Mouse (Mus musculus) forebrain, embryonic 14.5 days (tissue): Measurements from ENCODE around the gene Rere. TPM values are rescaled to one million over a fixed set of nuclear protein-coding genes. Genes with fewer than 3 reads are reported as not detected.
A peak's percentile ranks its signal among the peaks of the same experiment; 100 is the strongest.
"Not testable (repeated sequence)": the region's sequence is repeated elsewhere in the genome, so short reads cannot be mapped to it uniquely, and the experiment has no call there.

Experiments used
- ATAC-seq: fragments of 200-750 bp; cut with Nextera tagmentation; 2 replicates; pipeline ENCODE4 v1.8.0; 2017; ENCODE audit warnings: mild to moderate bottlenecking, moderate library complexity
- DNase-seq: peaks from one replicate; pipeline ENCODE4 v3.0.0-alpha.2; 2015; ENCODE audit warnings: low spot score
- H3K27ac ChIP-seq: fragments of 300-500 bp; sonication (generic); 2 replicates; pipeline ENCODE4 v1.5.1; 2014; ENCODE audit warnings: low read depth, mild to moderate bottlenecking, control low read depth, low read length, moderate library complexity
- H3K27me3 ChIP-seq: fragments of 300-500 bp; sonication (generic); replicated peaks from 2 replicates; pipeline ENCODE4 v1.6.1; 2014; ENCODE audit warnings: low read length, control low read depth, mixed read lengths; ENCODE audit not compliant: control insufficient read depth, insufficient read depth
- H3K36me3 ChIP-seq: fragments of 300-500 bp; sonication (generic); 2 replicates; pipeline ENCODE4 v1.6.1; 2014; ENCODE audit warnings: low read length, control low read depth; ENCODE audit not compliant: control insufficient read depth, insufficient read depth
- H3K4me1 ChIP-seq: fragments of 300-500 bp; sonication (generic); 2 replicates; pipeline ENCODE4 v1.6.1; 2014; ENCODE audit warnings: antibody characterized with exemption, low read length, control low read depth; ENCODE audit not compliant: control insufficient read depth, insufficient read depth
- H3K4me2 ChIP-seq: fragments of 300-500 bp; sonication (generic); 2 replicates; pipeline ENCODE4 v1.6.1; 2014; ENCODE audit warnings: mild to moderate bottlenecking, control low read depth, low read length
- H3K4me3 ChIP-seq: fragments of 300-500 bp; sonication (generic); 2 replicates; pipeline ENCODE4 v1.5.1; 2014; ENCODE audit warnings: low read depth, low read length, control low read depth
- H3K9ac ChIP-seq: fragments of 300-500 bp; sonication (generic); 2 replicates; pipeline ENCODE4 v1.6.1; 2014; ENCODE audit warnings: mild to moderate bottlenecking, low read length, control low read depth, moderate library complexity
- H3K9me3 ChIP-seq: fragments of 300-500 bp; sonication (generic); replicated peaks from 2 replicates; pipeline ENCODE4 v1.6.1; 2016; ENCODE audit warnings: low read length, control low read depth, mixed read lengths; ENCODE audit not compliant: control insufficient read depth
- WGBS: fragments of 180-500 bp; shearing (Covaris S2); extraction: QIAGEN DNeasy Blood & Tissue Kit; methylation state at CpG from one replicate; pipeline ENCODE4 v1.1.7; 2014; 5-methylcytosine and 5-hydroxymethylcytosine counted together
- polyA plus RNA-seq: library from polyadenylated mRNA; unstranded; fragments of >200 nt; fragmentation: Nextera tagmentation; extraction: Ambion mirVana; gene quantifications from 2 replicates; pipeline ENCODE4 v1.2.1, GENCODE M21; 2014

Rere gene
- polyA plus RNA-seq, 1 experiment from 2014 or later: 21.2 TPM

DNA sequence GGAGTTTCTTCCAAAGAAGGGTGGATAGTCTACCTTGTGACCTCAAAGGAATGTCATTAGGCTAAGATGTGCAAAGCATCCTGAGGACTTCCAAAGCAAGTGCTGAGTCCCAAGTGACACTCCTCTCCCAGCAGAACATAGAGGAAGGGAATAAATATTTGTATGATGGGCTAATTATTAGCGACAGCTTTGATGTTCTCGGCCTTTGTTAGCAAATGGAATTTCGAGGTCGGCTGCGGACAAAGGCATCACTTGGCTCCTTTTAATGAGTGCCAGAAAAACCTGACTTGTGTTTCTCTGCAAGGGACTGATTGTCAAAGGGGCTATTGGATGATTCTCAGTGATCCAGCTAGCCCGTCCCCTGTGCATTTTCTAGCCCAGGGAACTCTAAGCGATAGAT lies 21.3 kb upstream of the Rere start:
- Histone ChIP-seq H3K27ac (no peak overlapping the region), H3K36me3 (no peaks in the 10 kb centered on the region), H3K4me3 (no peak overlapping the region), H3K4me2 (no peak overlapping the region), H3K9ac (no peak overlapping the region), H3K9me3 (no peaks in the 10 kb centered on the region), H3K27me3 (no peaks in the 10 kb centered on the region), H3K4me1 (peaks cover 18% of the 10 kb centered on the region)
- 29% methylated on average over 7 of the region's 7 CpGs for WGBS
- no peak for DNase-seq
- no peak for ATAC-seq

DNA sequence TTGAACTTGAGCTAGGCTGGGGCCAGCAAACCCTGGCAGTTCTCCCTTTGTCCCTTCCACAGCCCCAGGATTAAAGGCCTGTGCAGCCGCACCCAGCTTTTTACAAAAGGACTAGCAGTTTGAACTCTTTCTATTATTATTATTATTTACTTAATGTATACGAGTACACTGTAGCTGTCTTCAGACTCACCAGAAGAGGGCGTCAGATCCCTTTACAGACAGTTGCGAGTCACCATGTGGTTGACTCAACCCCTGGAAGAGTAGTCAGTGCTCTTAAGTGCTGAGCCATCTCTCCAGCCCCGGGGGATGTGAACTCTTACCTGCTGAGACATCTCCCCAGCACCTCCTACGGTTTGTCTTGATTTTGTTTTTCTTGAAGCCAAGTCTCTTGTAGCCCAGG lies 20.7 kb upstream of the Rere start:
- Histone ChIP-seq H3K36me3 (no peaks in the 10 kb centered on the region), H3K27me3 (no peaks in the 10 kb centered on the region), H3K4me3 (no peak overlapping the region), H3K27ac (no peak overlapping the region), H3K9me3 (no peaks in the 10 kb centered on the region), H3K9ac (no peak overlapping the region), H3K4me2 (no peak overlapping the region), H3K4me1 (peaks cover 18% of the 10 kb centered on the region)
- 24% methylated on average over 6 of the region's 6 CpGs for WGBS
- peak; percentile 60 for DNase-seq
- no peak for ATAC-seq

DNA sequence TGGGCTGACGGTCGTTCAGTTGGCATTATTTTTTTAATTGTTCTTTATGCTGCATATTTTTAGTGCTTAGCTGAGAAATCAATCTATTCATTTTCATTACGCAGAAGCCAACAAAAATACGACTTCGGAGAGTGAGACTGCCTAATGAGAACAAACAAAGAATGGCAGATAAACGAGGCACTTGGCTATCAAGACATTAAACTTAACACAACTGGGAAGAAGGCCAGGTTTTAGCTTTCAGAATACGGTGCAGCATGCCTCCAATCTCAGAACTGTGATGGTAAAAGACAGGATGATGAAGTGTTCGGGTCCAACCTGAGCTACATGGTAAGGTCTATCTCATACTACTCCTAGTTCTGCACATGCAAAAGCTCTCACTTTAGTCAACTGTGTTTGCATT lies 19.1 kb upstream of the Rere start:
- Histone ChIP-seq H3K36me3 (no peaks in the 10 kb centered on the region), H3K4me2 (no peak overlapping the region), H3K4me3 (no peak overlapping the region), H3K27ac (no peak overlapping the region), H3K9me3 (no peaks in the 10 kb centered on the region), H3K9ac (no peak overlapping the region), H3K4me1 (peaks cover 15% of the 10 kb centered on the region), H3K27me3 (no peaks in the 10 kb centered on the region)
- DNase-seq (peak; percentile 52), ATAC-seq (no peak)
- whole genome bisulfite sequencing: 51% methylated on average over 8 of the region's 8 CpGs

DNA sequence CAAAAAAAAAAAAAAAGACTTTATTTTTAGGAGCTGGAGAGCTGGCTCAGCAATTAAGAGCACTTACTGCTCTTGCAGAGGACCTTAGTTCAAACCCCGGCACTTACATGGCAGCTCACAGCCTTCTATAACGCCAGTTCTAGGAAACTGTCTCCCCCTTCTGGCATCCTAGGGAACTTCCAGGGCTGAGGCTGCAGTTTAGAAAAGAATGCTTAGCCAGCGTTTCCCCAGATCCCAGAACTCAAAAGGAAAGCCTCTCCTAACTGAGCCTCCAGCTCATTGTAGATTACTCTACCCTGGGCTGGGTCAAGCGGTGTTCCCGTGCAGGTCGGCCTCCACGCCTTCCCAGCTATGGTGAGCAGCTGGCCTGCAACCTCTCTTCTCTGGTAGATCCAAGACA lies 16.5 kb upstream of the Rere start:
- H3K9ac ChIP-seq: no peak overlapping the region
- H3K27ac ChIP-seq: no peak overlapping the region
- no peak for ATAC-seq
- H3K9me3 ChIP-seq: no peaks in the 10 kb centered on the region
- no peaks in the 10 kb centered on the region for H3K36me3 ChIP-seq
- H3K4me1 ChIP-seq: no peaks in the 10 kb centered on the region
- DNase-seq: peak; percentile 42
- no peaks in the 10 kb centered on the region for H3K27me3 ChIP-seq
- no peak overlapping the region for H3K4me2 ChIP-seq
- no peak overlapping the region for H3K4me3 ChIP-seq
- WGBS: 55% methylated on average over 7 of the region's 7 CpGs

DNA sequence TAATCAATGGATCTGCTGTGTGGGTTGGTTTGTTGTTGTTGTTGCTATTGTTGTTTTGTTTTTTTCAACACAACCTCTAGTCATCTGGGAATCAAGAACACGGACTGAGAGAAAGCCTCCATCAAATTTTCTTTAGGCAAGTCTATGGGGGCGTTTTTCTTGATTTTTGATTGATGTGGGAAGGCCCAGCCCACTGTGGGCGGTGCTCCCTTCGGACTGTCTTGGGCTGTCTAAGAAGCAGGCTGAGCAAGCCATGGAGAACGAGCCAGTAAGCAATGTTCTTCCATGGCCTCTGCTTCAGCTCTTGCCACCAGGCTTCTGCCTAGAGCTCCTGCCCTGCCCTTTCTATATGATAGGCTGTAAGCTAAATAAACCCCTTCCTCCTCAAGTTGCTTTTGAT lies 16.0 kb upstream of the Rere start:
- Histone ChIP-seq H3K4me1 (no peaks in the 10 kb centered on the region), H3K9ac (no peak overlapping the region), H3K4me3 (no peak overlapping the region), H3K9me3 (no peaks in the 10 kb centered on the region), H3K4me2 (no peak overlapping the region), H3K27ac (no peak overlapping the region), H3K27me3 (no peaks in the 10 kb centered on the region), H3K36me3 (no peaks in the 10 kb centered on the region)
- DNase-seq (no peak), ATAC-seq (no peak)
- 63% methylated on average over 5 of the region's 5 CpGs for WGBS

DNA sequence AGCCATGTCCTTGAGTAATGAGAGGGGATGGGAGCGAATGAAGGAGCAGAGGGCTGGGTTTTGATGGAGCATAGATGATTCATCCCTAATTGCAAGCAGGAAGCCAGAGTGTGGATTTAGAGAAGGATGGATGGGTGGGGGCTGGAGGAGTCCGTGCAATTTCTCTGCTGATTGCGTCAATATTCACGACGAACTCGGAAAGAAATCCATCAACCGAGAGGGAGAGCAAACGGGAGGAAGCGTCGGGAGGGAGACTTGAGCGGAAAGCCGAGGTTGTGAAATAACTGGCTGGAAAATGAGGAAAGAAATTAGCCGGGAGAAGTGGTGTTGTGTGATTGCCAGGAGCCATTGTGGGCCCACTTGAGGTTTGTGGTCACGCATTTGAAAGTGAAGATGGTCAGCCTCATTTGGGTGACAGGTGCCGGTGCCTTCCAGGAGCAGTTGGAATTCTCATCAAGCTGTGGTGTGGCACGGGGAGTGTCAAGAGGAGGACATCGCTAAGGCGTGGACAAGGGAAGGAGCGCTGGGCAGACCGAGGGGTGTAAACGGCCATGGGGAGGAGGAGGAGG lies 14.7 kb upstream of the Rere start:
- no peak overlapping the region for H3K27ac ChIP-seq
- H3K4me2 ChIP-seq: no peak overlapping the region
- DNase-seq: no peak

DNA sequence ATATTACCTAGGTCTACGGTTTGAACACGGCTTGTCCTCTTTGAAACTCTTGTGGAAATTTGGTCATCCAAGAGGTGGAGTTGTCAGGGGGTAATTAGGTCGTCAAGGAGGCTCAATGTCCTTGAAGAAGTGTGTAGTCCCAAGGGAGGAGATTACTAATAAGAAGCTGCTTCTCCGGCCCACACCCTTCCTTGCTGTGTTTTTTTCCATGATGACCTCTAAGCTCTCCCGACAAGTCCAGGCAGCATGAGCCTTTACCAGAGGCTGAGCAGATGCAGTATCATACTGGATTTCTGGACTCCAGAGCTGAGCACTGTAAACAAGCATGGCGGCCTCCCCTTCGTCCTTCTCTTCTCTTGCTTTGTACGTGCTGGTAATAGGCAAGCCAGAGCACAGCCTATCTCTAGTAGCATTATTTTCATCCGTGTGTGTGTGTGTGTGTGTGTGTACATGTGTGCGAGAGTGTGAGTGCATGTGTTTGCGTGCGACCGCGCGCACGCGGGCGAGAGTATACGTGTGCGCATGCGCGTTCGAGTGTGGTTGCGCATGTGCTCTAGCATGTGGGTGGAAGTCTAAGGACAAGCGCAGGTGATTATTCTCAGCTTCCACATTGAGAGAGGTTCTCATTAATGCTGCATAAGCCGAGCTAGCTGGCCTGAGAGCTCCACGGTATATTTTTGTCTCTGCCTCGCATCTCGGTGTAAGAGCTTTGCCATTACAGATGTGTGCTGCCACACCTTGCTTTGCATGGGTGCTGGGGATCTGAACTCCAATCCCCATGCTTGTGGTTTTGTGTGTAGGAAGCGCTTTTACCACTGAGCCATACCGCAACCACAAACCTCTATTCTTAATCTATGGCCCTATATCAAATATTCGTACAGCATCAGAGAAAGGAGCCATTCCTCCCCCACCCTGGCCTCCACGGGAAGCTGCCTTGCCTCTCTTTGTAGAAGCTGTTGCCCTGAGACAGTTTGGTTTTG lies 12.5 kb upstream of the Rere start:
- H3K4me3 ChIP-seq: no peak overlapping the region
- 87% methylated on average over 33 of the region's 33 CpGs for WGBS
- no peak for DNase-seq
- no peak overlapping the region for H3K9ac ChIP-seq
- H3K36me3 ChIP-seq: no peaks in the 10 kb centered on the region
- H3K4me2 ChIP-seq: no peak overlapping the region
- peaks cover 10% of the 10 kb centered on the region for H3K4me1 ChIP-seq
- ATAC-seq: no peak
- no peaks in the 10 kb centered on the region for H3K27me3 ChIP-seq
- no peaks in the 10 kb centered on the region for H3K9me3 ChIP-seq
- no peak overlapping the region for H3K27ac ChIP-seq

More for the DNA sequence above, 14.7 kb upstream of the Rere start:
- no peak overlapping the region for H3K9ac ChIP-seq
- no peaks in the 10 kb centered on the region for H3K27me3 ChIP-seq
- no peaks in the 10 kb centered on the region for H3K36me3 ChIP-seq
- no peaks in the 10 kb centered on the region for H3K4me1 ChIP-seq
- no peaks in the 10 kb centered on the region for H3K9me3 ChIP-seq
- WGBS: 84% methylated on average over 21 of the region's 21 CpGs
- no peak overlapping the region for H3K4me3 ChIP-seq
- ATAC-seq: no peak

DNA sequence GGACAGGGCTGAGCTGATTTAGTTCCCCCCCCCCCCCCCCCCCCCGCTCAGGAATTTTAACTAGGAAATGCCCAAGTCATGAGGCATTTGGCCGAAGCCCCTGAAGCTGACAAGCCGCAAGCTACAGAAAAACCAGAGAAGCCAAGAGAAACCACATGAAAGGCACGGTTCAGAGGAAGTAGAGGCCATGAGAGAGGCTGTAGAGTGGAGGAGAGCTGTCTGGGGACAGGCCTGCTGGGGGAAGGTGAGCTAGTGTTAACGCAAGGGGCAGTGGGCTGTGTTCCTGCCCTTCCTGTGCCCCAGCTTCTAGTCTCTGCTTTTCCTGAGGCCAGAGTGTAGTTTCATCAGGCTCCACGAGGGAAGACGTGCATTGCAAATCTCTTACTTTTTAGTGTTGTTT lies 11.8 kb upstream of the Rere start:
- H3K4me2 ChIP-seq: no peak overlapping the region
- H3K9ac ChIP-seq: no peak overlapping the region
- no peaks in the 10 kb centered on the region for H3K27me3 ChIP-seq
- whole genome bisulfite sequencing: 77% methylated on average over 6 of the region's 7 CpGs
- H3K4me3 ChIP-seq: no peak overlapping the region
- H3K9me3 ChIP-seq: no peaks in the 10 kb centered on the region
- ATAC-seq: no peak
- DNase-seq: no peak
- peaks cover 10% of the 10 kb centered on the region for H3K4me1 ChIP-seq
- no peak overlapping the region for H3K27ac ChIP-seq
- no peaks in the 10 kb centered on the region for H3K36me3 ChIP-seq

DNA sequence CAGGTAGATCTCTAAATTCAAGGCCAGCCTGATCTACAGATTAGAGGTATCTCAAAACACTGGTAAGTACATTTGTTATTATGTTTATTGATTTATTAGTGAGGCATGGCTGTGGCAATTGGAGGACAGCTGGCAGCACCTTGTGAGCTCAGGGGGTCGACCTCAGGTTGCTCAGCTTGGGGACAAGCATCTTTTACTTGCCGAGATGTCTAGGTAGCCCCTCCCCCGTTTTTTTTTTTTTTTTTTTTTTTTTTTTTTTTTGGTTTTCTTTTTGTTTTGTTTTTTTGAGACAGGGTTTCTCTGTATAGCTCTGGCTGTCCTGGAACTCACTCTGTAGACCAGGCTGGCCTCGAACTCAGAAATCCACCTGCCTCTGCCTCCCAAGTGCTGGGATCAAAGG lies 10.7 kb upstream of the Rere start:
- not testable (repeated sequence) for H3K36me3 ChIP-seq, H3K27ac ChIP-seq, ATAC-seq, DNase-seq, H3K9ac ChIP-seq, H3K27me3 ChIP-seq, H3K4me2 ChIP-seq, H3K4me3 ChIP-seq, H3K9me3 ChIP-seq, H3K4me1 ChIP-seq
- WGBS: 86% methylated on average over 4 of the region's 4 CpGs
